ENCODE assay signal across 9 mouse cellular contexts in genomic region chr6:48675400-48675930, GRCm38 (mm10). TPM values are rescaled to one million over a fixed set of nuclear protein-coding genes. Genes with fewer than 3 reads are reported as not detected.
A peak's percentile ranks its signal among the peaks of the same experiment; 100 is the strongest.
DNase-seq lines count a peak whose midpoint lies in the region; ATAC-seq and TF ChIP-seq lines count a peak whose summit lies in the region.
"Had no signal": no experiment of that assay in that cellular context is flagged by ENCODE, and none has a peak within 500 bp of the region (broad histone marks: within the 10 kb centered on the region; RNA-seq: fewer than 3 reads in every experiment).

No protein-coding gene starts in this region.

- H3K4me2 ChIP-seq in heart, embryonic 14.5 days (ENCODE audit: low read length), result peak overlapping the region; percentile 54

- no peak for ATAC-seq in heart, embryonic 14.5 days (ENCODE audit: insufficient number of reproducible peaks, insufficient read depth, low FRiP score, low read depth)

- peak overlapping the region; percentile 35 to 50 for H3K4me3 ChIP-seq in heart, embryonic 14.5 days (ENCODE audit: control insufficient read depth in 1 of 2, insufficient read depth in 1 of 2, low read depth in 1 of 2, low read length in 2 of 2)
- H3K4me3 ChIP-seq in liver, adult 2 months (ENCODE audit: insufficient read depth, low read depth, low read length), result peak overlapping the region; percentile 75

- H3K27ac ChIP-seq in heart, embryonic 14.5 days (replicated peaks in 1 of 2; ENCODE audit: control insufficient read depth in 1 of 2, insufficient read depth in 1 of 2, low read depth in 2 of 2, low read length in 2 of 2), result 0 out of 4 replicates have a peak overlapping the region, but pooled peaks have one; percentile 19 to 33
- H3K27ac ChIP-seq in liver, adult 2 months (replicated peaks; ENCODE audit: insufficient read depth, low read depth, low read length), result peak overlapping the region; percentile 95

- H3K79me2 ChIP-seq in liver, adult 2 months (ENCODE audit: control insufficient read depth, insufficient read depth, low read length), result peaks cover 3% of the 10 kb centered on the region; the same call in 1 of the 2 replicates

- DNase-seq in heart, adult 9 months (ENCODE audit: low spot score in 2 of 2), result no peak
- DNase-seq in urinary bladder, postnatal 25 days (ENCODE audit: low spot score), result peak; percentile 11
- no peak for DNase-seq in urinary bladder, postnatal 14 days (ENCODE audit: low spot score)
- no peak for DNase-seq in liver, adult 2 months (ENCODE audit: extremely low read depth, low read depth, low spot score)
- no peak for DNase-seq in frontal cortex, postnatal 10 days (ENCODE audit: low spot score in 2 of 2)
- no peak for DNase-seq in adrenal gland, postnatal 4 days (ENCODE audit: low spot score in 2 of 2)
- DNase-seq in MN1 (ENCODE audit: low spot score), result no peak

- no peaks in the 10 kb centered on the region for H3K9me3 ChIP-seq in heart, embryonic 14.5 days (ENCODE audit: control insufficient read depth, low read length)

- H3K4me1 ChIP-seq in heart, embryonic 14.5 days (ENCODE audit: control insufficient read depth in 2 of 2, insufficient read depth in 2 of 2, low read length in 2 of 2), result no peaks in the 10 kb centered on the region; a peak in 1 of 4 replicates
- peaks cover 16% of the 10 kb centered on the region; the same call in 1 of the 2 replicates for H3K4me1 ChIP-seq in liver, adult 2 months (ENCODE audit: control insufficient read depth, insufficient read depth, low read length)

- no peaks in the 10 kb centered on the region; the same call in 1 of the 2 replicates for H3K36me3 ChIP-seq in heart, embryonic 14.5 days (ENCODE audit: control insufficient read depth, insufficient read depth, low read length)
- H3K36me3 ChIP-seq in liver, adult 2 months (ENCODE audit: control insufficient read depth, insufficient read depth, low read length), result peaks cover 7% of the 10 kb centered on the region

- no peak for TF ChIP-seq CTCF in liver, adult 2 months (IDR thresholded peaks at IDR 0.05; ENCODE audit: low read depth, low read length)

- no peaks in the 10 kb centered on the region for H3K27me3 ChIP-seq in heart, embryonic 14.5 days (ENCODE audit: control insufficient read depth, insufficient read depth, low read length)
- H3K27me3 ChIP-seq in liver, adult 2 months (ENCODE audit: control insufficient read depth, insufficient read depth, low read length), result no peaks in the 10 kb centered on the region

- no peak for TF ChIP-seq POLR2A in liver, adult 2 months (IDR thresholded peaks at IDR 0.05; ENCODE audit: extremely low read depth, insufficient read depth, low read length)

- H3K9ac ChIP-seq in heart, embryonic 14.5 days (ENCODE audit: low read length), result peak overlapping the region; percentile 50
- peak overlapping the region; percentile 76 for H3K9ac ChIP-seq in liver, adult 2 months (ENCODE audit: low read depth, low read length)

- 44% methylated on average over 10 of the region's 10 CpGs for WGBS in heart, embryonic 14.5 days
- 26% methylated on average over 10 of the region's 10 CpGs for WGBS in liver, adult 2 months

RNA-seq across cellular contexts. Expression of gene Gimap9, which starts 0.5 kb away (rescaled TPM):
- 5.8 and 6.3 TPM in 2 replicates for polyA plus RNA-seq in heart, embryonic 14.5 days (2014; fragmentation: Nextera tagmentation; extraction: Ambion mirVana)
- 11.6 and 12.2 TPM in 2 replicates for total RNA-seq in liver, adult 2 months (2014; rRNA removed)
- 4.2 and 6.3 TPM in 2 replicates for polyA plus RNA-seq in liver, adult 2 months (2012; rRNA removed)
- total RNA-seq in adrenal gland, postnatal 4 days (2021), result 1 to 10 TPM; 7.2 to 9.3 TPM

RNA-seq across cellular contexts. Expression of gene Gimap4, which starts 8.9 kb away (rescaled TPM):
- polyA plus RNA-seq in heart, embryonic 14.5 days (2014; fragmentation: Nextera tagmentation; extraction: Ambion mirVana), result 20.7 and 25.2 TPM in 2 replicates
- 11.9 and 15.1 TPM in 2 replicates for total RNA-seq in liver, adult 2 months (2014; rRNA removed)
- 3.9 and 5.5 TPM in 2 replicates for polyA plus RNA-seq in liver, adult 2 months (2012; rRNA removed)
- total RNA-seq in adrenal gland, postnatal 4 days (2021), result 10 to 100 TPM; 40.8 to 48.9 TPM
- total RNA-seq: layer of hippocampus, postnatal 25 days had no signal

RNA-seq across cellular contexts. Expression of gene Gimap8, which starts 28.4 kb away (rescaled TPM):
- 0.85 and 1.2 TPM in 2 replicates for polyA plus RNA-seq in heart, embryonic 14.5 days (2014; fragmentation: Nextera tagmentation; extraction: Ambion mirVana)
- total RNA-seq in liver, adult 2 months (2014; rRNA removed), result 6.1 and 6.4 TPM in 2 replicates
- 1.0 and 1.4 TPM in 2 replicates for polyA plus RNA-seq in liver, adult 2 months (2012; rRNA removed)
- total RNA-seq in adrenal gland, postnatal 4 days (2021), result 10 to 100 TPM; 10.8 to 12.0 TPM

RNA-seq across cellular contexts. Expression of gene Gimap6, which starts 32.6 kb away (rescaled TPM):
- polyA plus RNA-seq in heart, embryonic 14.5 days (2014; fragmentation: Nextera tagmentation; extraction: Ambion mirVana), result 37.6 and 40.2 TPM in 2 replicates
- 13.9 and 19.1 TPM in 2 replicates for total RNA-seq in liver, adult 2 months (2014; rRNA removed)
- polyA plus RNA-seq in liver, adult 2 months (2012; rRNA removed), result 2.6 and 2.8 TPM in 2 replicates
- 10 to 100 TPM; 70.3 to 72.9 TPM for total RNA-seq in adrenal gland, postnatal 4 days (2021)

RNA-seq across cellular contexts. Expression of gene Gm28053, which starts 42.9 kb away (rescaled TPM):
- 3.3 and 5.1 TPM in 2 replicates for polyA plus RNA-seq in heart, embryonic 14.5 days (2014; fragmentation: Nextera tagmentation; extraction: Ambion mirVana)
- total RNA-seq in liver, adult 2 months (2014; rRNA removed), result not detected in 2 replicates
- polyA plus RNA-seq in liver, adult 2 months (2012; rRNA removed), result not detected in 2 replicates
- 1 to 10 TPM; 2.8 to 6.3 TPM for total RNA-seq in adrenal gland, postnatal 4 days (2021)
